Mouse (Mus musculus) hindlimb bud, embryonic 11.5 days (tissue): ENCODE data around the gene Sap30l.

Experiments used
- DNase-seq: peaks from one replicate; pipeline ENCODE4 v3.0.0-alpha.2; 2012; ENCODE audit warnings: low read depth, low spot score; ENCODE audit errors: extremely low spot score

The Sap30l gene

DNA sequence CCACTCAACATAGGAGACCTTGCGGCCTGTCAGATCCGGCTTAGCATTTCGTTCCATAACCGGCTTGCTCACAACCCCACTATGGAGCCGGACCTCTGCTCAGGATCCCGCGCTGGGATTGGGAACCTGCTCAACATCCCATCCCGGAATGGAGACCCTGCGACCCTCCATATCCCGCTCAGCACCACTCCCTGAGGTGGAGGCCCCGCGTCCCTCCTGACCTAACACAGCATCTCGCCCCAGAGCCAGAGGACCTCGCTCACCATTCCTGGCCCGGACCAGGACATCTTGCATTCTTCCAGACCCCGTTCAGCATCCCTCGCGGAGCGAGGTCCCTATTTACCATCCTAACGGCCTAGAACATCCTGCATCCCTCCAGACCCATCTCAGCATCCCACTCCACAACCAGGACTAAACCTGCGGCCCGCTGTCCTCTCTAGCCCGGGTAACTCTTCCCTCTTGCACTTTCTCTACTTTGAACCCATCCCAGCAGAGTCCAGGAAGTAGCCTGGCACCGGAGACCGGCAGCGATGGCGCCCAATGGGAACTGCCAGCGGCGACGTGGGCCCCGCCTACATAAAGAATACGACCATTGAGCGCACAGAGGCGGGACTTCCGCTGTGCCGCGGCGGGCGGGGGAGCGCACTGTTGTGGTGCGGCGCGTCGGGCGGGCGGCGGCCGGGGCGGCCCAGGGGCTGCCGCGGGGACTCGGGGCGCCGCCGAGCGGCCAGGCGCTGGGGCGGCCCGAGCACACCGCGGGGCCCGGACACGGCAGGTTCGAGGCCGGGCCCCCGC, at the start of gene Sap30l:
Sap30l (plus strand) TSS at position 667 of the 795 bp plus-strand sequence.
- DNase-seq, result peak; percentile 70

- no peak for DNase-seq
Measured at GRCm38 (mm10) chr11:57753538-57754203, 47.8 kb upstream of the Sap30l start.

GRCm38 (mm10) chr11:57758621-57759020, 42.8 kb upstream of the Sap30l start:
- no peak for DNase-seq

DNA sequence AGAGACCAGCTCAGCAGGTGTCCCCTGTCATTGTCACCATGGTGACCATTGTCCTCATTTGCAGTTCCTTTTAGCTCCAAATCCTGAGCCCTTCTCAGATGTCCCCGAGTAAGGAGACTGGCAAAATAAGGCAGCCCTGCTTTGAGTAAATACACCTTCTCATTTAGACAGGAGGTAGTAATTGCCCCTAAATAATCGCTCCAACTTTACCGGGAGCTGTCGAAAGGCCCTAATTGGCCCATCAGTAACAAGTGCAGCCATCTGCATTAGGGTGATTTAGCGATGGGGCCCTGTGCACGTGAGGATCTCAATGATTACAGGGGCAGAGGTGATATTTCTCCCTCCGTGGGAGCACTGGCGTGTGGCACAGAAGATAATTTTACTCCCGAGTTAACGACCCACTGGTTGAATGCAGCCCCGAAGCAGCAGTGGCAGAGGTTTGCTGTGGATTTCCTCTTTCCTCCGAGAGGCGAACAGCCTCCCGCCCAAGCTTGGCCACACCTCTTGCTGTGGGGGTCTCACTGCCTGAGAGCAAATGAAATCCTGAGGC, 40.9 kb upstream of the Sap30l start:
- DNase-seq, result no peak

GRCm38 (mm10) chr11:57761347-57761746, 40.1 kb upstream of the Sap30l start:
- no peak for DNase-seq

DNA sequence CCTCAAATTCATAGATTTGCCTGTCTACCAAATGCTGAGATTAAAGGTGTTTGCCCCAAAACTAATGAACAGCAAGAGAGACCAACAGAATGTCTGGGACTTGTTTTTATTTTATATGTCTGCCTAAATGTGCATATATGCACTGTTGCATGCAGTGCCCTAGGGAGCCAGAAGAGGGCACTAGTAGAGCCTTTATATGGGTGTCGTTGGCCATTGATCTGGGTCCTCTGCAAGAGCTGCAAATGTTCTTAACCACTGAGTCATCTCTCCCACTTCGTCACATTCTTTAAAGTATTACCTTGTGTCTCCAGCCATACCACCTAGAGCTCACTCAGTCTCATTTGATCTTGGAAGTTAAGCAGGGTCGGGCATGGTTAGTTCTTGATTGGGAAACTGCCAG, 37.3 kb upstream of the Sap30l start:
- DNase-seq, result no peak

- no peak for DNase-seq
Measured at GRCm38 (mm10) chr11:57766617-57767016, 34.8 kb upstream of the Sap30l start.

DNA sequence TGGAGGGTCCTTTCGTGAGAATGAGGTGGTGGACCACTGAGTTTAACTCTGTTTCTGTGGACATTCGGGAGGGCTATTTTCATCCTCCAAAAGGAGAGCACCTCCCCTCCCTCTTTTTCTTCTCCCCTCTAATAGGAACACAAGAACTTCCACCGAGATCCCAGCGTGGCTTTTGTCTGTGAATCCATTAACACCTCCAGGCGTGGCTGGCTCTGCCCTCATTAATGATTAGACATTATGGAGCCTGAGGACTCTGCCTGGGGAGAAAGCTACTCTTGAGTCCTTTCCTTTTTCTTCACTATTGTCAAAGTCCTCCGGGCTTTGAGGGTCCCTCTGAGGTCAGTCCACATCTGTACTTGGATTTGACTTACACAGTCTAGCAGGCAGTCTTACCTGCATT, 34.3 kb upstream of the Sap30l start:
- DNase-seq, result no peak

GRCm38 (mm10) chr11:57770776-57771175, 30.7 kb upstream of the Sap30l start:
- DNase-seq, result no peak

- DNase-seq, result no peak
Measured at GRCm38 (mm10) chr11:57771676-57772075, 29.8 kb upstream of the Sap30l start.

DNA sequence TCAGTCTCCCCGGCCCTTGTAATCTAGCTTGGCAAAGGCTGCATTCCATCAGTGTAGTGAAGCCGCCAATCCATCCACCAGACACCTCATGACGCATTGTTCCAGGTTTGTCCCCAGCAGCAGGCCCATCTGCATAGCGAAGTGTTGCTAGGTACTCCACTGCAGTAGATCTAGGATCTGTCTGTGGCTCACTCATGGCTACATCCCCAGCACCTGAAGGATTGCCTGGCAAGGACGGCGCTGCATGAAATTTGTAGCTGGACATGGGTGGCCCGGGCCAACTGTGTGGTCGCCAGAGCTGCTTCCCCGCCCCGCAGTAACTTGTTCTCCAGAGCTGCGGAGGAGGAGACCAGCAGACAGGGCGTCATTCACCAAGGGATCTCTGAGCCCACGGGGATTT, 28.0 kb upstream of the Sap30l start:
- no peak for DNase-seq

DNA sequence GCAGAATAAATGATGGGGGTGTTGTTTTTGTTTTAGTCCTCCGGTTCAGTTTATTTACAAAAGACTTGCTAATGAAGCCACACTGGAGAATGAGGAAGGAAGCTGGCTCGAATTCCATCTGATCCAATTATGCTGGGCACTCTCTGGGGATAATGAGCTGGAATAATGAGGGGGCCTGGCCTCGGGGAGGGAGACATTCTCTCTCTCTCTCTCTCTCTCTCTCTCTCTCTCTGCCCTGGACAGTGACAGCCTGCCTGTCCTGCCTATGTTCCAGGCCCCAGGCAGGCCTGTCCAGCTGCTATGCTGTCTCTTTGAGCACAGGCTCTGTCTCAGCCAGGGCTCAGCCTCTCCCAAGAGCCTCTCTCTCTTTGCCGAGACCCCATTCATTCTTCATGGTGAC, 27.5 kb upstream of the Sap30l start:
- DNase-seq, result no peak

DNA sequence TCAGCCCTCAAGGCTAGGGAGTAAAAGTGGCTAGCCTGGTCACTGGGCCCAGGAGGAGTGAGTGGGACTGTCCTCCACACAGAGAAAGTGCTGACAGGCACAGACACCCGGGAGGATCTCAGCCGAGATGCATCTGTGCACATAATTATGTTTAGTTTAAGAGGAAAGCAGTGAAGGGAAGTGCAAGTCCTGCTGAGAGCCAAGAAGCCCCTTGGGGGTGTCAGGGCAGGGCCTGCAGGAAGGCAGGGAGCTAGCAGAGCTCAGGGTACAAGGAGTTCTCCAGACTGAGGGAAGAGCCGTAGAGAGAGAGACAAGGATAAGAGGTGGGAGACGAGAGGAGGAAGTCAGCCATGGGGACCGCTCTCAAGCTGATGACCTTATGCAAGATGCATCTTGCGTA, 25.6 kb upstream of the Sap30l start:
- no peak for DNase-seq

GRCm38 (mm10) chr11:57776546-57776945, 24.9 kb upstream of the Sap30l start:
- no peak for DNase-seq

- no peak for DNase-seq
Measured at GRCm38 (mm10) chr11:57778349-57778748, 23.1 kb upstream of the Sap30l start.

DNA sequence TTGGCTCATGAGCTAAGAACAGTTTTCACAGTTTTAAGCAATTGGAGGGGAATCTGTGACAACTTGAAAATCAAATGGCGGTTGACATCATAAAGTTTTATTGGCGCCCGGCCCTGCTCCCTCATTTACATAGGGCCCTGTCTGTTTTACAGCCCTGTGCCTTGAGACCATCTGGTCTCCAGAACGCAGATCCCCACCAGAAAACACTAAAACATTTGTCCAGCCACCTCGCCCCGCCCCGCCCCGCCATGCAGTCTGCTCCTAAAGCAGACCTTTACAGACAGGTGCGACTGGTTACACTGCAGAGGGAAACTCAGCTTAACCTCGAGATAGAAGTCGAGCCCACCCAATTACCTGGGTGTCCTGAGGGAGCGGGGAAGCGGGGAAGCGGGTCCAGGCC, 21.6 kb upstream of the Sap30l start:
- DNase-seq, result no peak

DNA sequence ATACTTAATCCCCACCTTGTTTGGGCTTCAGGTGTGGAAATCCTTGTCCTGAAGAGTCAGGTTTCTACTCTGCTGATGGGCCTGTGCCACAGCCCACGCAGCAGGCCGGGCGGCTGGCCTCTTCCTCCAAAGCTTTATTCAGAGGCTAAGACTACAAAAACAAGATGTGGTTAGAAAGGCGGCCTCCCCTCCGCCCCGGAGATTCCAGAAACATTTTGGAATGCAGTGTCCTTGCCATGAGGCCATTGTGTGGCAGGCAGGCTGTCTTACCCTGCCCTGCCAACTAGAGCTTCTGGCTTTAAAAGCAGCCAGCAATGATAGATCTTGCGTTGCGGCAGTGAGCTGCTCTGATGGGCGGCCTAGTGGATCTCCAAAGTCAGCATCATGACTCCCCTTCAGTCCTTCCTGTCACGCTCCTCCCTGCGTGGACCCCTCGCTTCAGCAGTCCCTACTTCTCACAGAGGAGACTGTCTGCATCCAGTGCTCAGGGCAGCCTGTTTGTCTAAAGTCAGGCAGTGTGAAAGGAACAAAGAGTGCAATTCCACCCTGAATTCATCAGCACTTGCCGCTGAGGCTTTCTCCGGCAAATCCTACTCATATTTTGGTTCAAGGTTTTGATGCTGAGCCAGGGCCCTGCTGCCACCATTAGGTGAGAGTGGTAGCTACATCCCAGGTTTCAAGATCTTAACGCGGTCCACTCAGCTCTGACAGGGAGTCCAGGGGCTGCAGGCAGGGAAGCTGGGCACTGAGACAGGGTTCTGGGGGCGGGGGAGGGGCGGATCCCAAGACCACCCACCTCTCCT, 14.6 kb upstream of the Sap30l start:
- DNase-seq, result no peak

DNA sequence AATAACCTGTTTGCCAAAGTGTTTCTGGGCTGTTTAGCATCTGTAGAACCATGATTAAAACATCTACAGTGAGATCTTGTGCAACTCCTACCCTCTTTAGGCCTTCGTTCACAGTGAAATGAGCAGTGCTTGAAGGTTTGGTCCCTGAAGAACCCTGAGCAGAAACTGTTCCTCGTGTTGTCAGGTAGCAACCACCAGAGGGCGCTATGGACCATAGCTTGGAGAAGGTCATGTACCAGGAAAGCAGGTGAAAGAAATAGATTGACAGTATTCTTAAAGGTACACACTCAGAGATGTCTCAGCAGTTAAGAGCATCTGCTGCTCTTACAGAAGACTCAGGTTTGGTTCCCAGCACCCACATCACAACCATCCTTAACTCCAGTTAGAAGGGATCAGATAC, 13.5 kb upstream of the Sap30l start:
- no peak for DNase-seq

- no peak for DNase-seq
Measured at GRCm38 (mm10) chr11:57790866-57791535, 10.4 kb upstream of the Sap30l start.

DNA sequence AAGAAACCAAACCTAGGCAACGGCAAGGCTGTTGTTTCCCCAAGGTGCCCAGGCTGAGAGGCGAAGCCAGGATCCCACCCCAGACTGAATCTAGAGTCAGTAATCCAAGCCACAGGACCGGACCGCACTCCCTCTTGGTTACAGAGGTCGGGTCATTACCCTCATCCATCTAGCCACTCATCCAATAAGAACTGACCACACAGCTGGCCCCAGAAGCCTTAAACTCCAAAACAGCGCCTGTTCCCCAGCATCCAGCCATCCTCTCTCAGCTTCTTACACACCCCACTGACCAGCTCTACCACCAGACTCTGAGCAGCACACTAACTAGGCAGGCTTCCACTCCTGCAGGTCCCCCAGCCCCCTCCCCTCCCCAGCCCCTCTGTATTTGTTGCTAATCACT, 6.4 kb upstream of the Sap30l start:
- DNase-seq, result no peak

- DNase-seq, result no peak
Measured at GRCm38 (mm10) chr11:57797828-57798227, 3.6 kb upstream of the Sap30l start.
